Mouse (Mus musculus): ENCODE data around the gene Clca3a2. TPM values are rescaled to one million over a fixed set of nuclear protein-coding genes. Genes with fewer than 3 reads are reported as not detected.
"Not testable (repeated sequence)": the region's sequence is repeated elsewhere in the genome, so short reads cannot be mapped to it uniquely, and the experiment has no call there.

Gene Clca3a2
- polyA plus RNA-seq, 1 experiment from 2014 or later = 0.32 TPM

GRCm38 (mm10) chr3:144808153-144808925 is 11.0 kb downstream of the Clca3a2 start:
- H3K36me3 ChIP-seq (ENCODE audit: control insufficient read depth, insufficient read depth, low read length); H3K27me3 ChIP-seq (ENCODE audit: control insufficient read depth, insufficient read depth, low read length); ATAC-seq (ENCODE audit: insufficient number of reproducible peaks, insufficient read depth, low FRiP score, low read depth); H3K4me1 ChIP-seq (ENCODE audit: control insufficient read depth, insufficient read depth, low read length); H3K4me2 ChIP-seq (replicated peaks; ENCODE audit: low read depth, low read length); H3K27ac ChIP-seq (ENCODE audit: low read length); H3K4me3 ChIP-seq (ENCODE audit: low read depth, low read length); H3K9ac ChIP-seq (replicated peaks; ENCODE audit: low read depth, low read length); H3K9me3 ChIP-seq (ENCODE audit: control insufficient read depth, low read depth, low read length): not testable (repeated sequence)
- 73% methylated on average over 14 of the region's 17 CpGs for WGBS

DNA sequence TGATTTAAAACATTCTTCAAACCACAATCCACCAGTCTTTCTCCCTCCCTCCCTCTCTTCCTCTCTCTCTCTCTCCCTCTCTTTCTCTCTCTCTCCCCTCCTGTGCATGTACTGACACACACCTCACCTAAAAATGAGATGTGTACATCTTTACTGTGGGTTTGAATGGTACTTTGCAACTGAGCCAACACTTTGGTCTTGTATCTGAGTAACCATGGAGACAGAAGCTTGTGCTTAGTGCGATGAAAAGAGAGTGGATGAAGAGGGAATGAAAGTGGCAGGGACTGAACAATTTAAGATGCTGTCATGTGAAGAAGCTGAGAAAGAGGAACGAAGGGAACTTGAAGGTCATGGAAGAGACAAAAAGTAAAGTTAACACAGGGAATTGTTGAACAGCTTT is 12.7 kb downstream of the Clca3a2 start:
- not testable (repeated sequence) for H3K9me3 ChIP-seq (ENCODE audit: control insufficient read depth, low read depth, low read length); ATAC-seq (ENCODE audit: insufficient number of reproducible peaks, insufficient read depth, low FRiP score, low read depth); H3K9ac ChIP-seq (replicated peaks; ENCODE audit: low read depth, low read length); H3K4me2 ChIP-seq (replicated peaks; ENCODE audit: low read depth, low read length); H3K27ac ChIP-seq (ENCODE audit: low read length); H3K4me3 ChIP-seq (ENCODE audit: low read depth, low read length); H3K27me3 ChIP-seq (ENCODE audit: control insufficient read depth, insufficient read depth, low read length); H3K4me1 ChIP-seq (ENCODE audit: control insufficient read depth, insufficient read depth, low read length); H3K36me3 ChIP-seq (ENCODE audit: control insufficient read depth, insufficient read depth, low read length)
- WGBS = 67% methylated on average over 2 of the region's 2 CpGs

DNA sequence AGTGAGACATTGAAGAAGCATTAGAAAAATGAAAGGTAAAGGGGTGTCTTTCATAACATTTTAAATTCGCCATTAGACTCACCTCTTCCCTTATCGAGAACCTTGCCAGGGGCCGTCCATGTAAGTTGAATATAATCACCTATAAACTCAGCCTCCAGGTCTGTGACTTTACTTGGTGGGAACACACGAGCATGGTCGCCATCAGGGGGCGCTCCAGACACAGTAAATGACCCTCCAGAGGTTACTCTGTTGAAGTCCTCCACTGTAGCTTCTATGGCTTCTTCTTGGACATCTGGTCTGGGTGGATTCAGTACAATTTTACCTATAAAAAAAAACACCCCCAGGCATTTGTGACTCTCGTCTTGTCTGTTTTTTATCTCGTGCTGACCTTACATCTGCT is 17.4 kb downstream of the Clca3a2 start:
- Histone ChIP-seq H3K27ac (ENCODE audit: low read length) (no peak overlapping the region), H3K4me1 (ENCODE audit: control insufficient read depth, insufficient read depth, low read length) (no peaks in the 10 kb centered on the region), H3K9me3 (ENCODE audit: control insufficient read depth, low read depth, low read length) (no peaks in the 10 kb centered on the region), H3K9ac (replicated peaks; ENCODE audit: low read depth, low read length) (no peak overlapping the region), H3K4me3 (ENCODE audit: low read depth, low read length) (no peak overlapping the region), H3K36me3 (ENCODE audit: control insufficient read depth, insufficient read depth, low read length) (no peaks in the 10 kb centered on the region), H3K4me2 (replicated peaks; ENCODE audit: low read depth, low read length) (no peak overlapping the region), H3K27me3 (ENCODE audit: control insufficient read depth, insufficient read depth, low read length) (no peaks in the 10 kb centered on the region)
- 32% methylated on average over 8 of the region's 8 CpGs for WGBS
- no peak for ATAC-seq (ENCODE audit: insufficient number of reproducible peaks, insufficient read depth, low FRiP score, low read depth)

DNA sequence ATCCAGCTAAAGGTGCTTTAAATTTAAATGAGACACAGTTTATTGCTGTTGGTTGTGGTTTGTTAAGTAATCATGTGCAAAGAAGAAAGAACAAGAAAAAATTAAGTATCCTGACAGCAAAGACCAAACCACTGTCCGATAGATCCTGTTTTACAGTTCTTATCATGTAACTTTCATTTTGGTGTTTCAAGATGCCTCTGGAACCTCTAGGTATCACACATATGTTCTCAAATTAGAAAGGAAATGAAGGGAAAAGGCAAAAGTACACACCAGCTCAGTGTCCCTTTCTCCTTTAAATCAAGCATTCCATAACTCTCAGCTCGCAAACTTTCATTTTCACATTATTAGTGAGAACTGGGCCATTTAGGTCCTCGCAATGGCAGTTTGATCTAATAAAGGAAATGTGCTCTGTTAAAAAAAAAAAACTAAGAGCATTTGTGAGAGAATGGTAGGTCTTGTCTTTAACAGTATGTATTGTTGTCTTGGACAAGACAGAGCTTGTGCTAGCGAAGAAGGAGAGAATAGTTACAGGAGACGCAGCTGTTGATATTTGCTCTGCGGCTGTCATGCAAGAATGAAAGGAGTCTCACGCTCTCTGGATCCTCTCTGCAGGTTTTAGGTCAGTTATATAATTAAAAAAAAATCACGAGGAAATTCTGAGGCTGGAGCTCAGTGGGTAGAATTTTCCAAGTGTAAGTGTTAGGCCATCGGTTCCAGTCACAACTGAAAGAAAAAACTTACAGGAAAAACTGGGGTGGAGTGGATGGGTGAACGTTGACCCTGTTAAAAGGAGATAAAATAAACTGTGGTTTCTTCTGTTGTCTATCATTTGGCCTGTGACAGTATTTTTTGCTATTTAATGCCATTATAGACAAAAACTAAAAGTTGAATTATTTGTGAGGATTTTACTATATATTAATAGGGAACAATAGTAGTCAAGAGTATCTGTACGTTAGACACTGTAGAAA is 33.8 kb downstream of the Clca3a2 start:
- H3K27me3 ChIP-seq (ENCODE audit: control insufficient read depth, insufficient read depth, low read length) = no peaks in the 10 kb centered on the region
- no peaks in the 10 kb centered on the region for H3K36me3 ChIP-seq (ENCODE audit: control insufficient read depth, insufficient read depth, low read length)
- no peaks in the 10 kb centered on the region for H3K9me3 ChIP-seq (ENCODE audit: control insufficient read depth, low read depth, low read length)
- no peak for ATAC-seq (ENCODE audit: insufficient number of reproducible peaks, insufficient read depth, low FRiP score, low read depth)
- WGBS = 66% methylated on average over 11 of the region's 11 CpGs
- H3K4me1 ChIP-seq (ENCODE audit: control insufficient read depth, insufficient read depth, low read length) = 0 out of 2 replicates have a peak, but pooled peaks cover 2% of the 10 kb centered on the region
- no peak overlapping the region for H3K9ac ChIP-seq (replicated peaks; ENCODE audit: low read depth, low read length)
- no peak overlapping the region for H3K4me2 ChIP-seq (replicated peaks; ENCODE audit: low read depth, low read length)
- H3K4me3 ChIP-seq (ENCODE audit: low read depth, low read length) = no peak overlapping the region
- H3K27ac ChIP-seq (ENCODE audit: low read length) = no peak overlapping the region

DNA sequence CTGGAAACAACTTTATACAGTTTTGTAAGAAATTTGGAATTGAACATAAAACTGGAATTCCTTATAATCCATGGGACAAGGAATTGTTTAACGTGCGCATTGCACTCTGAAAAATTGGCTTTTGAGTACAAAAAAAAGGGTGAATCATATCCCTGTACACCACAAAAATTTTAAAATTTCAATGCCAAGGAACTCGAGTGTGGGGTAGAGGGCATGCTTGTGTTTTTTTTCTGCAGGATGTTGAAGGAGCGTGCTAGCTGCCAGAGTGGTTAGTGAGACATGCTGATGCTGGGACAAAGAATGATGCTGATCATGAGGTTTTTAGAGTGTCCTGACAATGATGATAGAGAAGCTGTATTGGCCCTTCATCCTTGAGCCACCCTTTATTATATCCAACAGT is 54.1 kb downstream of the Clca3a2 start:
- no peak for ATAC-seq (ENCODE audit: insufficient number of reproducible peaks, insufficient read depth, low FRiP score, low read depth)
- no peak overlapping the region for H3K4me2 ChIP-seq (replicated peaks; ENCODE audit: low read depth, low read length)
- H3K9ac ChIP-seq (replicated peaks; ENCODE audit: low read depth, low read length) = no peak overlapping the region
- no peaks in the 10 kb centered on the region for H3K9me3 ChIP-seq (ENCODE audit: control insufficient read depth, low read depth, low read length)
- no peaks in the 10 kb centered on the region for H3K27me3 ChIP-seq (ENCODE audit: control insufficient read depth, insufficient read depth, low read length)
- H3K4me1 ChIP-seq (ENCODE audit: control insufficient read depth, insufficient read depth, low read length) = peaks cover 9% of the 10 kb centered on the region; the same call in 1 of the 2 replicates
- H3K4me3 ChIP-seq (ENCODE audit: low read depth, low read length) = no peak overlapping the region
- 77% methylated on average over 4 of the region's 4 CpGs for WGBS
- H3K36me3 ChIP-seq (ENCODE audit: control insufficient read depth, insufficient read depth, low read length) = no peaks in the 10 kb centered on the region
- no peak overlapping the region for H3K27ac ChIP-seq (ENCODE audit: low read length)

DNA sequence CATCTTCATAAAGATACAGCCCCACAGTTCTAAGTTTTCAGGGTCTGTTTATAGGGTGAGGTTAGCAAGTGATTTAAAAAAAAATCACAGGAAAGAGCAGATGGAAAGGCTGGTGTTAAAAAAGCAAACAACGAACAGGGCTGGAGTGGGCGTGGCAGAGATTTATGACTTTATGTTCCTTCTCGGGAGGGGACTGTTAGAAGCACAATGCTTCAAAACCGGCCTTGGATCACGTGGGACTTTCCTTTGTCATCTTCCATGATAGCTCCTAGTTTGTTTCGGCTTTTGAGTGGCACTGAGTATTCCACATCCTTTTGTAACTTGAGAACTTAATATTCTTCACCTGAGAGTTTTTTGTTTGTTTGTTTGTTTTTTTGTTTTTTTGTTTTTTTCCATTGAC is 57.8 kb downstream of the Clca3a2 start:
- H3K36me3 ChIP-seq (ENCODE audit: control insufficient read depth, insufficient read depth, low read length) = no peaks in the 10 kb centered on the region
- 24% methylated on average over 6 of the region's 6 CpGs for WGBS
- ATAC-seq (ENCODE audit: insufficient number of reproducible peaks, insufficient read depth, low FRiP score, low read depth) = no peak
- no peak overlapping the region; the same call in 1 of the 2 replicates for H3K27ac ChIP-seq (ENCODE audit: low read length)
- H3K4me3 ChIP-seq (ENCODE audit: low read depth, low read length) = no peak overlapping the region
- peaks cover 9% of the 10 kb centered on the region; the same call in 1 of the 2 replicates for H3K4me1 ChIP-seq (ENCODE audit: control insufficient read depth, insufficient read depth, low read length)
- H3K4me2 ChIP-seq (replicated peaks; ENCODE audit: low read depth, low read length) = peak overlapping the region; percentile 6; the same call in 1 of the 2 replicates
- H3K27me3 ChIP-seq (ENCODE audit: control insufficient read depth, insufficient read depth, low read length) = no peaks in the 10 kb centered on the region
- H3K9ac ChIP-seq (replicated peaks; ENCODE audit: low read depth, low read length) = no peak overlapping the region
- no peaks in the 10 kb centered on the region for H3K9me3 ChIP-seq (ENCODE audit: control insufficient read depth, low read depth, low read length)

GRCm38 (mm10) chr3:144760592-144761309 is 58.5 kb downstream of the Clca3a2 start, which contains the start of gene Clca3a1:
Gene Clca3a1 (minus strand): TSS chr3:144760977.
- no peaks in the 10 kb centered on the region for H3K27me3 ChIP-seq (ENCODE audit: control insufficient read depth, insufficient read depth, low read length)
- 27% methylated on average over 9 of the region's 11 CpGs for WGBS
- peaks cover 9% of the 10 kb centered on the region; the same call in 1 of the 2 replicates for H3K4me1 ChIP-seq (ENCODE audit: control insufficient read depth, insufficient read depth, low read length)
- ATAC-seq (ENCODE audit: insufficient number of reproducible peaks, insufficient read depth, low FRiP score, low read depth) = peak; percentile 79; the same call in 1 of the 2 replicates
- H3K9me3 ChIP-seq (ENCODE audit: control insufficient read depth, low read depth, low read length) = no peaks in the 10 kb centered on the region
- no peak within 1 kb of the TSS for H3K9ac ChIP-seq (replicated peaks; ENCODE audit: low read depth, low read length)
- H3K4me3 ChIP-seq (ENCODE audit: low read depth, low read length) = no peak within 1 kb of the TSS
- H3K27ac ChIP-seq (ENCODE audit: low read length) = peak within 1 kb of the TSS; percentile 22; the same call in 1 of the 2 replicates
- no peaks in the 10 kb centered on the region for H3K36me3 ChIP-seq (ENCODE audit: control insufficient read depth, insufficient read depth, low read length)
- peak within 1 kb of the TSS; percentile 6; the same call in 1 of the 2 replicates for H3K4me2 ChIP-seq (replicated peaks; ENCODE audit: low read depth, low read length)

DNA sequence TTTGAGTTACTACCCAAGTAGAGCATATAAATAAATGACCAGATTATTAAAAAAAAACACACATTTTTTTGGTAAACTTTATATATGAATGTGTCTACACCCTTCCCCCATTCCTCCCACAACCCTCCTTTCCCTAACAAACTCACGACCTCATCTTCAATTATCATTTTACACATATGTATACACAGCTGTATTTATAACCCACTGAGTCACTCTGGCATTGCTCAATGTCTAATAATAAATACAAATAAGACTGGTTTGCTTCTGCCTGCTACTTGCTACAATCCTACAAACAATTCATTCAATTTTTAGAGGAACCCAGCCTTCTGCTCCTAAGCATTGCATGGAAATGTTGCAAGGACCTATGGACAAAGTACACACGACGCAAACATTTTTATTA is 59.6 kb downstream of the Clca3a2 start:
- Histone ChIP-seq H3K9me3 (ENCODE audit: control insufficient read depth, low read depth, low read length) (no peaks in the 10 kb centered on the region), H3K27me3 (ENCODE audit: control insufficient read depth, insufficient read depth, low read length) (no peaks in the 10 kb centered on the region), H3K27ac (ENCODE audit: low read length) (no peak overlapping the region), H3K4me1 (ENCODE audit: control insufficient read depth, insufficient read depth, low read length) (peaks cover 9% of the 10 kb centered on the region; the same call in 1 of the 2 replicates), H3K4me3 (ENCODE audit: low read depth, low read length) (no peak overlapping the region), H3K9ac (replicated peaks; ENCODE audit: low read depth, low read length) (no peak overlapping the region), H3K36me3 (ENCODE audit: control insufficient read depth, insufficient read depth, low read length) (no peaks in the 10 kb centered on the region), H3K4me2 (replicated peaks; ENCODE audit: low read depth, low read length) (no peak overlapping the region)
- 58% methylated on average over 3 of the region's 3 CpGs for WGBS
- ATAC-seq (ENCODE audit: insufficient number of reproducible peaks, insufficient read depth, low FRiP score, low read depth) = no peak
